Mouse (Mus musculus): ENCODE results near the gene Slit1. TPM values are rescaled to one million over a fixed set of nuclear protein-coding genes. Genes with fewer than 3 reads are reported as not detected.

The Slit1 gene
- polyA plus RNA-seq, 1 experiment from 2014 or later: 1.1 TPM

GRCm38 (mm10) chr19:41586752-41587151 lies 156.7 kb downstream of the Slit1 start:
- no peak overlapping the region for H3K4me2 ChIP-seq (ENCODE audit: low read depth, severe bottlenecking)
- no peak for DNase-seq (ENCODE audit: low spot score)
- H3K36me3 ChIP-seq (ENCODE audit: control insufficient read depth, insufficient read depth, low read length): peaks cover 2% of the 10 kb centered on the region; the same call in 1 of the 2 replicates
- ATAC-seq (ENCODE audit: insufficient number of reproducible peaks, low FRiP score, low TSS enrichment, low read depth): no peak
- no peaks in the 10 kb centered on the region for H3K9me3 ChIP-seq (ENCODE audit: control insufficient read depth, low read length)
- WGBS: 96% methylated on average over 10 of the region's 10 CpGs
- H3K4me1 ChIP-seq (ENCODE audit: control insufficient read depth, insufficient read depth, low read length): no peaks in the 10 kb centered on the region
- no peaks in the 10 kb centered on the region for H3K27me3 ChIP-seq (ENCODE audit: control insufficient read depth, insufficient read depth, low read length)
- no peak overlapping the region for H3K27ac ChIP-seq (replicated peaks; ENCODE audit: low read depth, low read length)
- no peak overlapping the region for H3K4me3 ChIP-seq (ENCODE audit: low read depth, low read length)
- no peak overlapping the region for H3K9ac ChIP-seq (ENCODE audit: low read length)

GRCm38 (mm10) chr19:41582918-41583514 lies 160.4 kb downstream of the Slit1 start:
- no peak for DNase-seq (ENCODE audit: low spot score)
- Histone ChIP-seq H3K4me1 (ENCODE audit: control insufficient read depth, insufficient read depth, low read length) (0 out of 2 replicates have a peak, but pooled peaks cover 3% of the 10 kb centered on the region), H3K36me3 (ENCODE audit: control insufficient read depth, insufficient read depth, low read length) (peaks cover 2% of the 10 kb centered on the region; the same call in 1 of the 2 replicates), H3K9ac (ENCODE audit: low read length) (no peak overlapping the region), H3K4me3 (ENCODE audit: low read depth, low read length) (no peak overlapping the region), H3K4me2 (ENCODE audit: low read depth, severe bottlenecking) (no peak overlapping the region), H3K27me3 (ENCODE audit: control insufficient read depth, insufficient read depth, low read length) (no peaks in the 10 kb centered on the region), H3K9me3 (ENCODE audit: control insufficient read depth, low read length) (no peaks in the 10 kb centered on the region), H3K27ac (replicated peaks; ENCODE audit: low read depth, low read length) (no peak overlapping the region)
- ATAC-seq (ENCODE audit: insufficient number of reproducible peaks, low FRiP score, low TSS enrichment, low read depth): no peak
- 98% methylated on average over 5 of the region's 5 CpGs for WGBS

- Histone ChIP-seq H3K4me1 (ENCODE audit: control insufficient read depth, insufficient read depth, low read length) (0 out of 2 replicates have a peak, but pooled peaks cover 3% of the 10 kb centered on the region), H3K36me3 (ENCODE audit: control insufficient read depth, insufficient read depth, low read length) (peaks cover 2% of the 10 kb centered on the region; the same call in 1 of the 2 replicates), H3K9me3 (ENCODE audit: control insufficient read depth, low read length) (no peaks in the 10 kb centered on the region), H3K4me2 (ENCODE audit: low read depth, severe bottlenecking) (no peak within 1 kb of the TSS), H3K27ac (replicated peaks; ENCODE audit: low read depth, low read length) (no peak within 1 kb of the TSS), H3K9ac (ENCODE audit: low read length) (no peak within 1 kb of the TSS), H3K27me3 (ENCODE audit: control insufficient read depth, insufficient read depth, low read length) (no peaks in the 10 kb centered on the region), H3K4me3 (ENCODE audit: low read depth, low read length) (no peak within 1 kb of the TSS)
- no peak for DNase-seq (ENCODE audit: low spot score)
- 93% methylated on average over 23 of the region's 23 CpGs for WGBS
- ATAC-seq (ENCODE audit: insufficient number of reproducible peaks, low FRiP score, low TSS enrichment, low read depth): no peak
These were observed 161.6 kb downstream of the Slit1 start, which contains the start of gene Gm340 for GRCm38 (mm10) chr19:41581706-41582420. Gene Gm340, plus strand, starts transcription at chr19:41582370.

GRCm38 (mm10) chr19:41579311-41579920 lies 164.0 kb downstream of the Slit1 start:
- H3K9ac ChIP-seq (ENCODE audit: low read length): no peak overlapping the region
- H3K4me1 ChIP-seq (ENCODE audit: control insufficient read depth, insufficient read depth, low read length): 0 out of 2 replicates have a peak, but pooled peaks cover 3% of the 10 kb centered on the region
- 94% methylated on average over 4 of the region's 4 CpGs for WGBS
- no peak overlapping the region for H3K4me2 ChIP-seq (ENCODE audit: low read depth, severe bottlenecking)
- ATAC-seq (ENCODE audit: insufficient number of reproducible peaks, low FRiP score, low TSS enrichment, low read depth): no peak
- peaks cover 2% of the 10 kb centered on the region; the same call in 1 of the 2 replicates for H3K36me3 ChIP-seq (ENCODE audit: control insufficient read depth, insufficient read depth, low read length)
- no peaks in the 10 kb centered on the region for H3K27me3 ChIP-seq (ENCODE audit: control insufficient read depth, insufficient read depth, low read length)
- H3K9me3 ChIP-seq (ENCODE audit: control insufficient read depth, low read length): no peaks in the 10 kb centered on the region
- no peak overlapping the region for H3K4me3 ChIP-seq (ENCODE audit: low read depth, low read length)
- no peak overlapping the region for H3K27ac ChIP-seq (replicated peaks; ENCODE audit: low read depth, low read length)
- DNase-seq (ENCODE audit: low spot score): peak; percentile 15

- Histone ChIP-seq H3K4me3 (ENCODE audit: low read depth, low read length) (no peak overlapping the region), H3K27me3 (ENCODE audit: control insufficient read depth, insufficient read depth, low read length) (no peaks in the 10 kb centered on the region), H3K4me1 (ENCODE audit: control insufficient read depth, insufficient read depth, low read length) (0 out of 2 replicates have a peak, but pooled peaks cover 3% of the 10 kb centered on the region), H3K36me3 (ENCODE audit: control insufficient read depth, insufficient read depth, low read length) (no peaks in the 10 kb centered on the region), H3K27ac (replicated peaks; ENCODE audit: low read depth, low read length) (no peak overlapping the region), H3K4me2 (ENCODE audit: low read depth, severe bottlenecking) (no peak overlapping the region), H3K9ac (ENCODE audit: low read length) (no peak overlapping the region), H3K9me3 (ENCODE audit: control insufficient read depth, low read length) (no peaks in the 10 kb centered on the region)
- no peak for DNase-seq (ENCODE audit: low spot score)
- ATAC-seq (ENCODE audit: insufficient number of reproducible peaks, low FRiP score, low TSS enrichment, low read depth): no peak
These were observed 165.9 kb downstream of the Slit1 start for GRCm38 (mm10) chr19:41577576-41577975.

- Histone ChIP-seq H3K9me3 (ENCODE audit: control insufficient read depth, low read length) (no peaks in the 10 kb centered on the region), H3K4me2 (ENCODE audit: low read depth, severe bottlenecking) (no peak overlapping the region), H3K36me3 (ENCODE audit: control insufficient read depth, insufficient read depth, low read length) (no peaks in the 10 kb centered on the region), H3K4me1 (ENCODE audit: control insufficient read depth, insufficient read depth, low read length) (0 out of 2 replicates have a peak, but pooled peaks cover 2% of the 10 kb centered on the region), H3K9ac (ENCODE audit: low read length) (no peak overlapping the region), H3K27me3 (ENCODE audit: control insufficient read depth, insufficient read depth, low read length) (no peaks in the 10 kb centered on the region), H3K4me3 (ENCODE audit: low read depth, low read length) (no peak overlapping the region), H3K27ac (replicated peaks; ENCODE audit: low read depth, low read length) (no peak overlapping the region)
- ATAC-seq (ENCODE audit: insufficient number of reproducible peaks, low FRiP score, low TSS enrichment, low read depth) (no peak), DNase-seq (ENCODE audit: low spot score) (no peak)
- WGBS: 88% methylated on average over 2 of the region's 2 CpGs
These were observed 169.8 kb downstream of the Slit1 start for GRCm38 (mm10) chr19:41573700-41574099.

GRCm38 (mm10) chr19:41568791-41569190 lies 174.7 kb downstream of the Slit1 start:
- no peak overlapping the region for H3K4me2 ChIP-seq (ENCODE audit: low read depth, severe bottlenecking)
- H3K9ac ChIP-seq (ENCODE audit: low read length): no peak overlapping the region
- no peaks in the 10 kb centered on the region for H3K36me3 ChIP-seq (ENCODE audit: control insufficient read depth, insufficient read depth, low read length)
- WGBS: 80% methylated on average over 2 of the region's 2 CpGs
- no peak for DNase-seq (ENCODE audit: low spot score)
- no peak for ATAC-seq (ENCODE audit: insufficient number of reproducible peaks, low FRiP score, low TSS enrichment, low read depth)
- no peak overlapping the region for H3K27ac ChIP-seq (replicated peaks; ENCODE audit: low read depth, low read length)
- H3K27me3 ChIP-seq (ENCODE audit: control insufficient read depth, insufficient read depth, low read length): no peaks in the 10 kb centered on the region
- H3K4me3 ChIP-seq (ENCODE audit: low read depth, low read length): no peak overlapping the region
- no peaks in the 10 kb centered on the region for H3K9me3 ChIP-seq (ENCODE audit: control insufficient read depth, low read length)
- no peaks in the 10 kb centered on the region for H3K4me1 ChIP-seq (ENCODE audit: control insufficient read depth, insufficient read depth, low read length)

- Histone ChIP-seq H3K4me2 (ENCODE audit: low read depth, severe bottlenecking) (no peak overlapping the region), H3K4me3 (ENCODE audit: low read depth, low read length) (no peak overlapping the region), H3K27ac (replicated peaks; ENCODE audit: low read depth, low read length) (no peak overlapping the region), H3K27me3 (ENCODE audit: control insufficient read depth, insufficient read depth, low read length) (no peaks in the 10 kb centered on the region), H3K9me3 (ENCODE audit: control insufficient read depth, low read length) (no peaks in the 10 kb centered on the region), H3K9ac (ENCODE audit: low read length) (no peak overlapping the region), H3K4me1 (ENCODE audit: control insufficient read depth, insufficient read depth, low read length) (no peaks in the 10 kb centered on the region), H3K36me3 (ENCODE audit: control insufficient read depth, insufficient read depth, low read length) (no peaks in the 10 kb centered on the region; the same call in 1 of the 2 replicates)
- WGBS: 89% methylated on average over 3 of the region's 3 CpGs
- ATAC-seq (ENCODE audit: insufficient number of reproducible peaks, low FRiP score, low TSS enrichment, low read depth) (no peak), DNase-seq (ENCODE audit: low spot score) (no peak)
These were observed 182.6 kb downstream of the Slit1 start for GRCm38 (mm10) chr19:41560856-41561255.
